Mouse (Mus musculus) stomach, postnatal 0 days (tissue): ENCODE results near the gene Fam227b.

Source experiments
- CTCF ChIP-seq: IDR thresholded peaks from 2 replicates; pipeline ENCODE4 v1.5.1; 2016; ENCODE audit warnings: antibody characterized with exemption, low read depth, mild to moderate bottlenecking, moderate library complexity
- EP300 ChIP-seq: optimal IDR thresholded peaks from 2 replicates; pipeline ENCODE3; 2016; ENCODE audit warnings: antibody characterized with exemption

GRCm38 (mm10) chr2:126045621-126046020 lies 106.2 kb downstream of the Fam227b start:
- TF ChIP-seq EP300: no peak
- no peak for TF ChIP-seq CTCF
